Mouse (Mus musculus) thymus, postnatal 0 days (tissue): Measurements from ENCODE around the gene Dtx1. TPM values are rescaled to one million over a fixed set of nuclear protein-coding genes. Genes with fewer than 3 reads are reported as not detected.

Experiments
- DNase-seq: peaks from one replicate; pipeline ENCODE4 v3.0.0-alpha.2; 2015; ENCODE audit warnings: low spot score
- polyA plus RNA-seq: library from polyadenylated mRNA; unstranded; fragments of >200 nt; fragmentation: Nextera tagmentation; extraction: Ambion mirVana; gene quantifications from 2 replicates; pipeline ENCODE4 v1.2.1, GENCODE M21; 2015

The Dtx1 gene
- polyA plus RNA-seq, 1 experiment from 2014 or later, result 43.7 TPM

DNA sequence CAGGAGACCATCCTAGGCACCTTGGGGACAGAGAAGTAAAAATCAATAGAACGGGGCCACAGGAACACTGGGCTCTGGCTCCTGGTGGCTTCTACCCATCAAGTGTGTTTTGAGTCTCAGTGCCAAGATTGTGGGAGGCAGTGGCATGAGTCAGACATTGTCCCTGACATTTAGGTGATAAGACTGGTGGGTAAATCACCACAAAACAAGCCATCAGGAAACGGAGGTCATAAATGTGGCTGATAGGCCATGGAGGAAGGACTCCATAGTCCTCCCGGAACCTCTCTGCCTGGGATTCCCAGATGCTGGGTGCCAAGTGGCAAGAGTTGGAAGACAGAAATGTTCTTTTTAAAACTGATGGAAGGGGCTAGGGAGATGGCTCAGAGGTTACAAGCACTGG, 67.5 kb downstream of the Dtx1 start:
- DNase-seq, result no peak

DNA sequence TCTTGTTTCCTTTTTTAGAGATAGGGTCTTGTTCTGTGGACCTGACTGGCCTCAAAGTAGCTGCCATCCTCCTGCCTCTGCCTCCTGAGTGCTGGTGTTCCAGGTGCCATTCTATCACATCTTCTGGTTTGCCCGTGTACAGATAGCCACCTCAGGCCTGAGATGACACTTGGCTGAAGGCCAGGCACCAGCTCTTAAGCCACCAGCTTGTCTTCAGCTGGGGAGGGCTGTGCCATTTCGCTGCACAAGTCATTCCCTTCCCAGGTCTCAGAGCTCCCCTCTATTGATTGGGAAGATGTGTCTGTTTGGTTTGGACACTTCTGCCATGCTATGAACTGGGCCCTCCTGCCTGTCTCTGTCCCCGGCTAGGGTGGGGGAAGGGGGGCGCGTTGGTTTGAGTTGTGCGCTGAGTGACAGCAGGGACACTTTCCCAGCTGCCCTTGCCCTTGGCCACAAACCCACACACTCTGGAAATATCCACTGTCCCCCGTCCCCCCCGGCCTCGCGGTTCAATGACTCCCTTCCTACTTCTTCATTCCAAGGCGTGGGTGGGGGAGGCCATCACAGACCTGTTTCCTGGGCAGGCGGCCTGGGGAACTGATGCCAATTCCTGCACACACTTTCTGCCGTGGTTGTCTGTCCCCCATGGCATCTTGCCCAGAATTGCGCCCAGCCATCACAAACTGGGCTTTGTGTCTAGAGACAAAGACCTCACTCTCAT, 68.2 kb downstream of the Dtx1 start:
- DNase-seq, result no peak

DNA sequence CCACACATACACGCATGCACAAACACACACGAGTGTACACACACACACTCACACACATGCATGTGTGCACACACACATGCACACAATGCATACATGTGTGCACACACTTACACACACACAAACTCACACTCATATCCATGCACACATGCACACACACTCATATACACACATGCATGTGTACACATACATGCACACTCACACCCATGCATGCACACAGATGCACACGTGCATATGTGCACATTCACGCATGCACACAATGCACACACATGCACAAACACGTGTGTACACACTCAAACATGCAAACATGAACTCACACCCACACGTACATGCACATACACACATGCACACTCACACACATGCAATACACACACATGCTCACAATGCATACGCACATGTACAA, 71.6 kb downstream of the Dtx1 start:
- DNase-seq, result no peak

DNA sequence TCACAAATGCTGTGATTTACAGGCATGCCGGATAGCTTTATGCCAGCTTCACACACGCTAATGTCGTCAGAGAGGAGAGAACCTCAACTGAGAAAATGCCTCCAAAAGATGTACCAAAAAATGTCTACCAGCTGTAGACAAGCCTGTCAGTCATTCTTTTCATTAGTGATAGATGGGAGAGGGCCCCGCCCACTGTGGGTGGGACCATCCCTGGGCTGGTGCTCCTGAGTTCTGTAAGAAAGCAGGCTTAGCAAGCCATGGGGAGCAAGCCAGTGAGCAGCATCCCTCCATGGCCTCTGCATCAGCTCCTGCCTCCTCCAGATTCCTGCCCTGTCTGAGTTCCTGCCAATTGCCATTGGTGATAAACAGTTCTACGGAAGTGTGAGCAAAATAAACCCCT, 76.1 kb downstream of the Dtx1 start:
- no peak for DNase-seq

DNA sequence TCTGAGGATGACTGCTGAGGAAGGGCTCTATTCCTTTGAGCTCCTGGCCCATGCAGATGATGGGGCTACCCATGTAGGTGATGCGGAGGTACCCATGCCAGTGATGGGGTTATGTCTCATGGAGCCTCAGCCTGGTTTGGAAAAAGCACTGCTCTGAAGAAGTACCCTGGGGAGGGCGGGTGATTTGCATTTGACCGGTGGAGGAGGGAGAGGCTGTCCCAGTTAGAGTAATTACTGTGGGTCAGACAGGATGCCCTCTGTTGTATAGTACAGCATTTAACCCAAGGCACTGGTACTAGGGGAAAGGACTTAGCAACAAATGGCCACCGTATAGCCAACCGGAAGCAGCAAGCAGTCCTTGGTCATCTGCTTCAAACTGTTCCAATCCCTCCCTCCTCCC, 76.9 kb downstream of the Dtx1 start:
- DNase-seq, result no peak

DNA sequence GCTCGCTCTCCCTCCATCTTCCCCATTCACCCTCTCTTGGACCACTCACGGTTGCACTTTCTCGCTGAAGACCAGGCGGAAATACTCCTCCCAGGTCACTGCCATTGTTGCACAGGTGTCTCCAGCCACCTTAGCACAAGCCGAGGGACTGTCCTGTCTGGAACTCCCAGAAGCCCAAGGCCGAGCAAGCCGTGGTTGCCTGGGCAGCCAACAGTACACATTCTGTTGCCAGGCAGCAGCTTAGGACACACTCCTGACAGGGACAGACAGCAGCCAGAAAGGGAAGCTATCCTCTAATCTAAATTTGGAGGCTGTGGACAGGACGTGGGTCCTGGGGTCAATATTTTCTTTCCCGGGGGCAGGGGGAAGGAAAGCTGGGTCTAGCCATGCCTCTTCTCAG, 77.6 kb downstream of the Dtx1 start, which contains the start of gene Cfap73:
Gene Cfap73, minus strand, starts transcription at position 105 of the 400 bp plus-strand sequence.
- DNase-seq, result no peak

DNA sequence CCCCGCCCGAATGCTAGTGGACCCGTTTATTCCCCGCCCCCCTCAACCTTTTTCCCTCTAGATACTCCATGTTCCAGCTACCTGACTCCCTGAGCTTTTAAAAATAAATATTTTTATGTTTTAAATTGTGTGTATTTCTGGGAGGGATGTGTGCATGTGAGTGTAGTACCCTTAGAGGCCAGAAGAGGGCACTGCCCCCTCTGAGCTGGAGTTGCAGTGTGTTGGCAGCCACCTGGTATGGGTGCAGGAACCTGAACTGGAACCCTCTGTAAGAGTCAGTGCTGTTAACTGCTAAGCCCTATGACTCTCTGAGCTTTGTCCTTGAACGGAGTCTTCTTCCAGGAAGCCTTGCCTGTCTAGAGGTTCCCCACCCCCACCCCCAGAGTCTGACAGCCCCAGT, 79.8 kb downstream of the Dtx1 start:
- no peak for DNase-seq

DNA sequence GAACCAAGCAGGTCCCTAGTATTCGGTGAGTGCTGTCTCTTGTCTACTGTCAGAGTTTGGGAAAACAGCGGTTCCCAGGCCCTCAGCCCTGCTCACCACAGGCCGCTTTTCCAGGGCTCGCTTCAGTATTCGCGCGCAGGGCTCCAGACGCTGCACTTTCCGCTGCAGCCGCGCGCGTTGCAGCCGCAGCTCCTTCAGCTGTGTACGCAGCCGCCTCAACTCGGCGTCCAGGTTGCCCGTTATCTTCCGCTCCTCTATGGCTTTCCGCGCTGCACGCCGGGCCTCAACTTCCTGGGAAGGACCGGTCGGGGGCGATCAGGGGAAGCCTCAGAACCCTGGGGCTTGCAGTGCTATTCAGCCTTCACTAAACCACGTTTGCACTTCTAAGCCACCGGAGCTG, 80.6 kb downstream of the Dtx1 start:
- DNase-seq, result peak; percentile 52

Other genes starting within 250 kb of the Dtx1 start
- 1.2 and 1.3 TPM in 2 replicates for gene Sdsl, start 239.1 kb downstream of the Dtx1 start, polyA plus RNA-seq
- 0.14 and 0.24 TPM in 2 replicates for gene Sds, start 235.4 kb downstream of the Dtx1 start, polyA plus RNA-seq
- gene Plbd2, start 208.3 kb downstream of the Dtx1 start, polyA plus RNA-seq, result 31.0 and 33.9 TPM in 2 replicates
- gene Slc8b1, start 200.8 kb downstream of the Dtx1 start, polyA plus RNA-seq, result 4.6 and 5.0 TPM in 2 replicates
- 33.3 and 48.6 TPM in 2 replicates for gene Tpcn1, start 123.3 kb downstream of the Dtx1 start, polyA plus RNA-seq
- gene Iqcd, start 122.9 kb downstream of the Dtx1 start, polyA plus RNA-seq, result 1.5 and 1.7 TPM in 2 replicates
- gene Rita1, start 99.3 kb downstream of the Dtx1 start, polyA plus RNA-seq, result 10.7 TPM in 2 replicates
- gene Ddx54, start 99.2 kb downstream of the Dtx1 start, polyA plus RNA-seq, result 106 and 108 TPM in 2 replicates
- gene Cfap73, start 77.7 kb downstream of the Dtx1 start, polyA plus RNA-seq, result 0.23 and 0.30 TPM in 2 replicates
- 11.4 and 11.8 TPM in 2 replicates for gene Rasal1, start 63.1 kb downstream of the Dtx1 start, polyA plus RNA-seq
- gene Oas2, start 37.9 kb upstream of the Dtx1 start, polyA plus RNA-seq, result 0.62 and 0.86 TPM in 2 replicates
- 1.7 and 1.9 TPM in 2 replicates for gene Oas3, start 65.7 kb upstream of the Dtx1 start, polyA plus RNA-seq
- 0.39 and 0.64 TPM in 2 replicates for gene Oas1e, start 83.6 kb upstream of the Dtx1 start, polyA plus RNA-seq
- gene Oas1c, start 100.6 kb upstream of the Dtx1 start, polyA plus RNA-seq, result 1.9 and 2.1 TPM in 2 replicates
- gene Oas1f, start 135.4 kb upstream of the Dtx1 start, polyA plus RNA-seq, result 0.42 and 0.44 TPM in 2 replicates
- 0.19 and 0.52 TPM in 2 replicates for gene Oas1h, start 149.5 kb upstream of the Dtx1 start, polyA plus RNA-seq
- gene Oas1g, start 175.7 kb upstream of the Dtx1 start, polyA plus RNA-seq, result 5.6 and 6.5 TPM in 2 replicates
- gene Oas1a, start 195.6 kb upstream of the Dtx1 start, polyA plus RNA-seq, result 12.9 and 15.4 TPM in 2 replicates
- gene Oas1d, start 202.6 kb upstream of the Dtx1 start, polyA plus RNA-seq, result 0.66 TPM in 2 replicates